Mouse (Mus musculus) stomach, postnatal 0 days (tissue): ENCODE data around the gene A530032D15Rik. TPM values are rescaled to one million over a fixed set of nuclear protein-coding genes. Genes with fewer than 3 reads are reported as not detected.
"Not testable (repeated sequence)": the region's sequence is repeated elsewhere in the genome, so short reads cannot be mapped to it uniquely, and the experiment has no call there.

Experiments
- ATAC-seq: fragments of 200-750 bp; cut with Nextera tagmentation; 2 replicates; pipeline ENCODE4 v1.8.0; 2017; ENCODE audit not compliant: low FRiP score, low TSS enrichment
- DNase-seq: peaks from one replicate; pipeline ENCODE4 v3.0.0-alpha.2; 2016; ENCODE audit warnings: low spot score
- H3K27ac ChIP-seq: fragments of 300-500 bp; sonication (generic); replicated peaks from 2 replicates; pipeline ENCODE4 v1.5.1; 2014; ENCODE audit warnings: mild to moderate bottlenecking, control low read depth
- H3K27me3 ChIP-seq: fragments of 300-500 bp; sonication (generic); 2 replicates; pipeline ENCODE4 v1.6.1; 2014; ENCODE audit warnings: low read length; ENCODE audit not compliant: control insufficient read depth, insufficient read depth
- H3K36me3 ChIP-seq: fragments of 300-500 bp; sonication (generic); 2 replicates; pipeline ENCODE4 v1.6.1; 2014; ENCODE audit warnings: low read length, mixed read lengths; ENCODE audit not compliant: control insufficient read depth, insufficient read depth
- H3K4me1 ChIP-seq: fragments of 300-500 bp; sonication (generic); replicated peaks from 2 replicates; pipeline ENCODE4 v1.6.1; 2014; ENCODE audit warnings: antibody characterized with exemption; ENCODE audit not compliant: control insufficient read depth, insufficient read depth
- H3K4me2 ChIP-seq: fragments of 300-500 bp; sonication (generic); replicated peaks from 2 replicates; pipeline ENCODE4 v1.6.1; 2014; ENCODE audit warnings: low read depth, mild to moderate bottlenecking, control low read depth, moderate library complexity
- H3K4me3 ChIP-seq: fragments of 300-500 bp; sonication (generic); 2 replicates; pipeline ENCODE4 v1.5.1; 2014; ENCODE audit warnings: low read depth, low read length, control low read depth
- H3K9ac ChIP-seq: fragments of 300-500 bp; sonication (generic); 2 replicates; pipeline ENCODE4 v1.6.1; 2014; ENCODE audit warnings: mild to moderate bottlenecking, low read length, control low read depth, mixed read lengths
- H3K9me3 ChIP-seq: fragments of 300-500 bp; sonication (generic); 2 replicates; pipeline ENCODE4 v1.6.1; 2016; ENCODE audit warnings: low read length; ENCODE audit not compliant: control insufficient read depth
- CTCF ChIP-seq: IDR thresholded peaks from 2 replicates; pipeline ENCODE4 v1.5.1; 2016; ENCODE audit warnings: antibody characterized with exemption, low read depth, mild to moderate bottlenecking, moderate library complexity
- WGBS: fragments of 180-500 bp; shearing (Covaris S2); extraction: QIAGEN DNeasy Blood & Tissue Kit; methylation state at CpG from one replicate; pipeline ENCODE4 v1.1.7; 2014; 5-methylcytosine and 5-hydroxymethylcytosine counted together
- polyA plus RNA-seq: library from polyadenylated mRNA; unstranded; fragments of >200 nt; fragmentation: Nextera tagmentation; extraction: Ambion mirVana; gene quantifications from 2 replicates; pipeline ENCODE4 v1.2.1, GENCODE M21; 2015

The A530032D15Rik gene
- polyA plus RNA-seq, 1 experiment from 2014 or later: not detected

- not testable (repeated sequence) for H3K27me3 ChIP-seq, H3K27ac ChIP-seq, H3K9ac ChIP-seq, H3K9me3 ChIP-seq, DNase-seq, H3K4me1 ChIP-seq, ATAC-seq, H3K36me3 ChIP-seq, H3K4me3 ChIP-seq, H3K4me2 ChIP-seq
- TF ChIP-seq CTCF: peak; percentile 30; the same call in 1 of the 2 replicates
- WGBS: 52% methylated on average over 6 of the region's 6 CpGs
These were observed 5.2 kb upstream of the A530032D15Rik start for GRCm38 (mm10) chr1:85114666-85115402.

GRCm38 (mm10) chr1:85114078-85114477, 4.4 kb upstream of the A530032D15Rik start:
- H3K9ac ChIP-seq, H3K27ac ChIP-seq, H3K27me3 ChIP-seq, H3K9me3 ChIP-seq, DNase-seq, H3K4me1 ChIP-seq, H3K36me3 ChIP-seq, H3K4me3 ChIP-seq, H3K4me2 ChIP-seq: not testable (repeated sequence)
- ATAC-seq: peak; percentile 29; the same call in 1 of the 2 replicates
- 67% methylated on average over 3 of the region's 3 CpGs for WGBS

GRCm38 (mm10) chr1:85112889-85113288, 3.2 kb upstream of the A530032D15Rik start:
- ATAC-seq, H3K27me3 ChIP-seq, H3K4me3 ChIP-seq, H3K4me1 ChIP-seq, H3K4me2 ChIP-seq, H3K9me3 ChIP-seq, DNase-seq, H3K27ac ChIP-seq, H3K9ac ChIP-seq, H3K36me3 ChIP-seq: not testable (repeated sequence)
- WGBS: 62% methylated on average over 2 of the region's 5 CpGs

GRCm38 (mm10) chr1:85112266-85112665, 2.6 kb upstream of the A530032D15Rik start:
- ATAC-seq, H3K4me3 ChIP-seq: not testable (repeated sequence)

GRCm38 (mm10) chr1:85111572-85111971, 1.9 kb upstream of the A530032D15Rik start:
- DNase-seq: peak; percentile 12
- H3K36me3 ChIP-seq: not testable (repeated sequence)

More at GRCm38 (mm10) chr1:85112266-85112665, 2.6 kb upstream of the A530032D15Rik start:
- not testable (repeated sequence) for DNase-seq, H3K27ac ChIP-seq, H3K9ac ChIP-seq, H3K4me2 ChIP-seq, H3K4me1 ChIP-seq, H3K36me3 ChIP-seq, H3K27me3 ChIP-seq, H3K9me3 ChIP-seq
- 88% methylated on average over 7 of the region's 7 CpGs for WGBS

GRCm38 (mm10) chr1:85110876-85111275, 1.2 kb upstream of the A530032D15Rik start:
- H3K27ac ChIP-seq, H3K4me3 ChIP-seq, ATAC-seq, H3K4me1 ChIP-seq, H3K4me2 ChIP-seq, H3K36me3 ChIP-seq, H3K9ac ChIP-seq, H3K9me3 ChIP-seq, DNase-seq, H3K27me3 ChIP-seq: not testable (repeated sequence)
- WGBS: 82% methylated on average over 2 of the region's 3 CpGs

More at GRCm38 (mm10) chr1:85111572-85111971, 1.9 kb upstream of the A530032D15Rik start:
- ATAC-seq, H3K27ac ChIP-seq, H3K4me3 ChIP-seq, H3K9ac ChIP-seq, H3K4me1 ChIP-seq, H3K27me3 ChIP-seq, H3K9me3 ChIP-seq, H3K4me2 ChIP-seq: not testable (repeated sequence)
- 67% methylated on average over 9 of the region's 10 CpGs for WGBS

- not testable (repeated sequence) for H3K9me3 ChIP-seq, H3K4me1 ChIP-seq, H3K9ac ChIP-seq, H3K27ac ChIP-seq, H3K27me3 ChIP-seq, H3K4me2 ChIP-seq, H3K36me3 ChIP-seq, DNase-seq, ATAC-seq, H3K4me3 ChIP-seq
- WGBS: 63% methylated on average over 5 of the region's 6 CpGs
These were observed 3.6 kb downstream of the A530032D15Rik start for GRCm38 (mm10) chr1:85106013-85106412.

- WGBS: 80% methylated on average over 4 of the region's 4 CpGs
- ATAC-seq: not testable (repeated sequence)
These were observed 4.3 kb downstream of the A530032D15Rik start for GRCm38 (mm10) chr1:85105336-85105735.

GRCm38 (mm10) chr1:85101754-85102153, 7.9 kb downstream of the A530032D15Rik start:
- not testable (repeated sequence) for DNase-seq, H3K4me1 ChIP-seq, H3K27me3 ChIP-seq, H3K4me3 ChIP-seq, H3K9me3 ChIP-seq, H3K27ac ChIP-seq, ATAC-seq, H3K4me2 ChIP-seq, H3K36me3 ChIP-seq, H3K9ac ChIP-seq
- 83% methylated on average over 4 of the region's 4 CpGs for WGBS

More at GRCm38 (mm10) chr1:85105336-85105735, 4.3 kb downstream of the A530032D15Rik start:
- H3K4me2 ChIP-seq, DNase-seq, H3K36me3 ChIP-seq, H3K27me3 ChIP-seq, H3K4me3 ChIP-seq, H3K4me1 ChIP-seq, H3K9ac ChIP-seq, H3K9me3 ChIP-seq, H3K27ac ChIP-seq: not testable (repeated sequence)
